Mouse (Mus musculus): ENCODE data around the gene Eif3k. TPM values are rescaled to one million over a fixed set of nuclear protein-coding genes. Genes with fewer than 3 reads are reported as not detected.
"Not testable (repeated sequence)": the region's sequence is repeated elsewhere in the genome, so short reads cannot be mapped to it uniquely, and the experiment has no call there.

Gene Eif3k
- polyA plus RNA-seq, 3 experiments from 2014 or later = 441 to 670 (median 588) TPM

GRCm38 (mm10) chr7:28984452-28984851 lies 2.8 kb upstream of the Eif3k start:
- ATAC-seq = no peak

- no peak for ATAC-seq
These were observed 2.2 kb upstream of the Eif3k start for GRCm38 (mm10) chr7:28983849-28984248.

- ATAC-seq = no peak
These were observed 1.5 kb upstream of the Eif3k start for GRCm38 (mm10) chr7:28983141-28983564.

- peak; percentile 80 for ATAC-seq
These were observed 780 bp upstream of the Eif3k start for GRCm38 (mm10) chr7:28982274-28983013.

- ATAC-seq = no peak
These were observed 4.1 kb downstream of the Eif3k start for GRCm38 (mm10) chr7:28977556-28977955.

GRCm38 (mm10) chr7:28973025-28973424 lies 8.6 kb downstream of the Eif3k start:
- peak; percentile 32 for ATAC-seq

- ATAC-seq = peak; percentile 52
These were observed 9.1 kb downstream of the Eif3k start for GRCm38 (mm10) chr7:28972542-28972985.

GRCm38 (mm10) chr7:28971770-28972269 lies 9.8 kb downstream of the Eif3k start:
- no peak for ATAC-seq

GRCm38 (mm10) chr7:28971029-28971428 lies 10.6 kb downstream of the Eif3k start:
- ATAC-seq = no peak

- no peak for ATAC-seq
These were observed 11.8 kb downstream of the Eif3k start for GRCm38 (mm10) chr7:28969672-28970394.

- ATAC-seq = no peak
These were observed 12.4 kb downstream of the Eif3k start for GRCm38 (mm10) chr7:28969271-28969670.

- ATAC-seq = not testable (repeated sequence)
These were observed 13.5 kb downstream of the Eif3k start for GRCm38 (mm10) chr7:28968120-28968519.

GRCm38 (mm10) chr7:28966751-28967505 lies 14.7 kb downstream of the Eif3k start:
- no peak for ATAC-seq

- ATAC-seq = no peak
These were observed 15.5 kb downstream of the Eif3k start for GRCm38 (mm10) chr7:28966181-28966580.

GRCm38 (mm10) chr7:28965346-28965840 lies 16.3 kb downstream of the Eif3k start:
- ATAC-seq = no peak

- no peak for ATAC-seq
These were observed 18.2 kb downstream of the Eif3k start for GRCm38 (mm10) chr7:28963399-28963923.

GRCm38 (mm10) chr7:28961927-28962670 lies 19.6 kb downstream of the Eif3k start, which contains the start of gene Actn4:
Actn4 (minus strand) TSS chr7:28962340.
- peak; percentile 95 for ATAC-seq

GRCm38 (mm10) chr7:28961584-28961926 lies 20.1 kb downstream of the Eif3k start:
- no peak for ATAC-seq

GRCm38 (mm10) chr7:28960354-28961046 lies 21.2 kb downstream of the Eif3k start:
- no peak for ATAC-seq

- no peak for ATAC-seq
These were observed 22.1 kb downstream of the Eif3k start for GRCm38 (mm10) chr7:28959505-28960045.

GRCm38 (mm10) chr7:28958770-28959169 lies 22.9 kb downstream of the Eif3k start:
- ATAC-seq = no peak

Measured in inflammation-experienced regulatory T-cells, adult 6 months (primary cell).